ENCODE assay signal across 8 mouse cellular contexts in the genomic region with DNA sequence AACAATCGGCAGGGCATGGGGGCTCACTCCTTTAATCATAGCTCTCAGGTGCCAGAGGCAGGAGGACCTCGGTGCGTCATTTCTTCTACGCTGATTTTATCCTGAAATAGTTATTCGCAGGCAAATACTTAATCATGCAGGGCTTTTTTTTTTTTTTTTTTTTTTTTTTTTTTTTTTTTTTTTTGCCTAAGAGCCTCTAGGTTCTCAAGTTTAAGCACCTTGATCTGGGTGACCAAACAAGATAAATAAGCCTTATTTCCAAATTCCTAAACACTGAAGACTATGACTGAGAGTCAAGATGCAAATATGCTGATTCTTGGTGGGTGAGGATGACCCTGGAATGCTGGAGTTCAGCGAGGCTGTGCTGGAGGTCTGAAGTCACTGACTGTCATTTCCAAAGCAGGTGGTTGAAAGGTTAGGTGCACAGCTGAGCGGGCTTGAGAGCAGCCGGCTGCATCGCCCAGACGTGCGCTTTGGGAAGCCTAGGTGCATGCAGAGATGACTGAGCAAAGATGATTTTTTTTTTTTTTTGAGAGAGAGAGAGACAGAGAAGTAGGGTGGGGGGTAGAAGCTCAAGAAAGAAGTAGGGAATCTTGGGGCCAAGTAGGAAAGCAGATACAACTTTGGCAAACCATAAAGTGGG. TPM values are rescaled to one million over a fixed set of nuclear protein-coding genes. Genes with fewer than 3 reads are reported as not detected.
DNase-seq lines count a peak whose midpoint lies in the region; ATAC-seq and TF ChIP-seq lines count a peak whose summit lies in the region.

No protein-coding gene starts in this region.

- peaks cover 40% of the 10 kb centered on the region for H3K79me2 ChIP-seq in macrophage (ENCODE audit: inconsistent target)

- H3K4me3 ChIP-seq in lung, embryonic 16.5 days (ENCODE audit: low read length) = peak overlapping the region; percentile 91
- peak overlapping the region; percentile 46 for H3K4me3 ChIP-seq in cortical plate, adult 2 months (ENCODE audit: insufficient read depth, low read length)
- peak overlapping the region; percentile 88 for H3K4me3 ChIP-seq in intestine, embryonic 15.5 days (replicated peaks)
- peak overlapping the region; percentile 57 for H3K4me3 ChIP-seq in macrophage (ENCODE audit: inconsistent target)

- no peak for TF ChIP-seq POLR2A in cortical plate, adult 2 months (IDR thresholded peaks at IDR 0.05; ENCODE audit: extremely low read depth, insufficient read depth, low read length)

- no peak for TF ChIP-seq CTCF in cortical plate, adult 2 months (IDR thresholded peaks at IDR 0.05; ENCODE audit: extremely low read depth, insufficient read depth, low read length)

- peaks cover 8% of the 10 kb centered on the region for H3K36me3 ChIP-seq in lung, embryonic 16.5 days (ENCODE audit: control insufficient read depth, insufficient read depth, low read length)
- H3K36me3 ChIP-seq in intestine, embryonic 15.5 days = no peaks in the 10 kb centered on the region
- 0 out of 2 replicates have a peak, but pooled peaks cover 10% of the 10 kb centered on the region for H3K36me3 ChIP-seq in macrophage (ENCODE audit: inconsistent target)

- no peaks in the 10 kb centered on the region for H3K27me3 ChIP-seq in lung, embryonic 16.5 days (ENCODE audit: control insufficient read depth, insufficient read depth, low read depth, low read length)
- no peaks in the 10 kb centered on the region for H3K27me3 ChIP-seq in intestine, embryonic 15.5 days (replicated peaks)

- peaks cover 8% of the 10 kb centered on the region; the same call in 1 of the 2 replicates for H3K4me1 ChIP-seq in lung, embryonic 16.5 days (replicated peaks; ENCODE audit: control insufficient read depth, insufficient read depth, low read length)
- H3K4me1 ChIP-seq in cortical plate, adult 2 months (ENCODE audit: control insufficient read depth, insufficient read depth, low read length) = peaks cover 5% of the 10 kb centered on the region; the same call in 1 of the 2 replicates
- H3K4me1 ChIP-seq in intestine, embryonic 15.5 days (replicated peaks) = no peaks in the 10 kb centered on the region

- ATAC-seq in lung, embryonic 16.5 days (ENCODE audit: low read depth) = no peak
- ATAC-seq in intestine, embryonic 15.5 days = peak; percentile 16

- WGBS in lung, embryonic 16.5 days = 35% methylated on average over 11 of the region's 11 CpGs
- WGBS in intestine, embryonic 15.5 days = 37% methylated on average over 11 of the region's 11 CpGs
- 36% methylated on average over 11 of the region's 11 CpGs for WGBS in macrophage (ENCODE audit: missing documents)

- peak overlapping the region; percentile 85 for H3K9ac ChIP-seq in lung, embryonic 16.5 days (ENCODE audit: low read length)
- peak overlapping the region; percentile 84 for H3K9ac ChIP-seq in intestine, embryonic 15.5 days

- H3K9me3 ChIP-seq in lung, embryonic 16.5 days (ENCODE audit: control insufficient read depth, low read length) = no peaks in the 10 kb centered on the region
- H3K9me3 ChIP-seq in intestine, embryonic 15.5 days = no peaks in the 10 kb centered on the region

- no peak overlapping the region for H3K27ac ChIP-seq in lung, embryonic 16.5 days (ENCODE audit: low read length)
- H3K27ac ChIP-seq in cortical plate, adult 2 months (ENCODE audit: insufficient read depth, low read length) = no peak overlapping the region
- no peak overlapping the region for H3K27ac ChIP-seq in intestine, embryonic 15.5 days
- H3K27ac ChIP-seq in macrophage = 0 out of 2 replicates have a peak overlapping the region, but pooled peaks have one; percentile 25

- DNase-seq in lung, postnatal 25 days (ENCODE audit: low spot score) = no peak
- peak; percentile 14 to 19 for DNase-seq in thymus, adult 18-20 months
- DNase-seq in gastrocnemius, adult 18-20 months (ENCODE audit: low spot score) = no peak
- no peak for DNase-seq in adrenal gland, adult 18-20 months (ENCODE audit: low spot score in 2 of 2)

- peak overlapping the region; percentile 89 for H3K4me2 ChIP-seq in lung, embryonic 16.5 days (ENCODE audit: low read depth, low read length)
- H3K4me2 ChIP-seq in intestine, embryonic 15.5 days (replicated peaks) = peak overlapping the region; percentile 81

RNA-seq across cellular contexts. Expression of gene Fam98a, which starts 0.9 kb away (rescaled TPM):
- 19.6 and 21.1 TPM in 2 replicates for polyA plus RNA-seq in lung, embryonic 16.5 days (2015; fragmentation: Nextera tagmentation; extraction: Ambion mirVana)
- polyA plus RNA-seq in cortical plate, adult 2 months (2012; rRNA removed) = 45.0 and 45.2 TPM in 2 replicates
- polyA plus RNA-seq in intestine, embryonic 15.5 days (2015; fragmentation: Nextera tagmentation; extraction: Ambion mirVana) = 23.8 and 24.9 TPM in 2 replicates
- total RNA-seq in macrophage (2018; cell fraction: chromatin; rRNA removed) = 10 to 100 TPM in 24 of 26 experiments, 1 to 10 TPM in 2; 9.0 to 35.2 (median 17.6) TPM
- 10 to 100 TPM in 25 of 26 experiments, 1 to 10 TPM in 1; 8.3 to 17.2 (median 13.3) TPM for total RNA-seq in macrophage (2018; cell fraction: cytosol; rRNA removed)
- 10 to 100 TPM in 21 of 26 experiments, 1 to 10 TPM in 5; 7.4 to 33.6 (median 15.3) TPM for total RNA-seq in macrophage (2018; cell fraction: nucleus; rRNA removed)
- 13.8 to 24.3 TPM (median 21.7 TPM) in 3 replicates for polyA plus RNA-seq in macrophage (2018)
- total RNA-seq in gastrocnemius, adult 18-20 months (2021) = 10 to 100 TPM; 30.0 to 34.6 TPM
- total RNA-seq in adrenal gland, adult 18-20 months (2021) = 10 to 100 TPM; 33.1 to 44.0 TPM

Comparison
In these comparisons a context has a peak if more than half of its experiments do, and no peak if none do; other contexts are left out.
1. DNase-seq: peak in thymus, adult 18-20 months (2 of 2); none in lung, postnatal 25 days (single experiment), gastrocnemius, adult 18-20 months (single experiment) and adrenal gland, adult 18-20 months (0 of 2).
2. Peak in every context shown above with its lines, with median percentiles within 50 percentile points of each other: H3K4me3 ChIP-seq.